Mouse (Mus musculus) neural tube, embryonic 14.5 days (tissue): ENCODE data around the gene C5ar2. TPM values are rescaled to one million over a fixed set of nuclear protein-coding genes. Genes with fewer than 3 reads are reported as not detected.
"Not testable (repeated sequence)": the region's sequence is repeated elsewhere in the genome, so short reads cannot be mapped to it uniquely, and the experiment has no call there.

Experiments used
- ATAC-seq: fragments of 200-750 bp; cut with Nextera tagmentation; 2 replicates; pipeline ENCODE4 v1.8.0; 2017; ENCODE audit warnings: low read depth, mild to moderate bottlenecking, moderate TSS enrichment, moderate library complexity
- H3K27ac ChIP-seq: fragments of 300-500 bp; sonication (generic); 2 replicates; pipeline ENCODE4 v1.5.1; 2014; ENCODE audit warnings: low read depth, mild to moderate bottlenecking, control low read depth, low read length, moderate library complexity, mixed read lengths
- H3K27me3 ChIP-seq: fragments of 300-500 bp; sonication (generic); 2 replicates; pipeline ENCODE4 v1.6.1; 2014; ENCODE audit warnings: low read length; ENCODE audit not compliant: control insufficient read depth, insufficient read depth
- H3K36me3 ChIP-seq: fragments of 300-500 bp; sonication (generic); 2 replicates; pipeline ENCODE4 v1.6.1; 2014; ENCODE audit warnings: low read length, mixed read lengths; ENCODE audit not compliant: control insufficient read depth, insufficient read depth
- H3K4me1 ChIP-seq: fragments of 300-500 bp; sonication (generic); 2 replicates; pipeline ENCODE4 v1.6.1; 2014; ENCODE audit warnings: low read length; ENCODE audit not compliant: control insufficient read depth, insufficient read depth
- H3K4me2 ChIP-seq: fragments of 300-500 bp; sonication (generic); 2 replicates; pipeline ENCODE4 v1.6.1; 2014; ENCODE audit warnings: mild to moderate bottlenecking, low read depth, low read length, control low read depth
- H3K4me3 ChIP-seq: fragments of 300-500 bp; sonication (generic); 2 replicates; pipeline ENCODE4 v1.5.1; 2014; ENCODE audit warnings: low read depth, low read length, control low read depth, mixed read lengths
- H3K9ac ChIP-seq: fragments of 300-500 bp; sonication (generic); replicated peaks from 2 replicates; pipeline ENCODE4 v1.6.1; 2014; ENCODE audit warnings: low read depth, mild to moderate bottlenecking, control low read depth, low read length, mixed read lengths
- H3K9me3 ChIP-seq: fragments of 300-500 bp; sonication (generic); 2 replicates; pipeline ENCODE4 v1.6.1; 2016; ENCODE audit warnings: low read length; ENCODE audit not compliant: control insufficient read depth
- WGBS: fragments of 180-500 bp; shearing (Covaris S2); extraction: QIAGEN DNeasy Blood & Tissue Kit; methylation state at CpG from one replicate; pipeline ENCODE4 v1.1.7; 2014; 5-methylcytosine and 5-hydroxymethylcytosine counted together
- polyA plus RNA-seq: library from polyadenylated mRNA; unstranded; fragments of >200 nt; fragmentation: Nextera tagmentation; extraction: Ambion mirVana; gene quantifications from 2 replicates; pipeline ENCODE4 v1.2.1, GENCODE M21; 2014

The C5ar2 gene
- polyA plus RNA-seq, 1 experiment from 2014 or later = 0.05 TPM

DNA sequence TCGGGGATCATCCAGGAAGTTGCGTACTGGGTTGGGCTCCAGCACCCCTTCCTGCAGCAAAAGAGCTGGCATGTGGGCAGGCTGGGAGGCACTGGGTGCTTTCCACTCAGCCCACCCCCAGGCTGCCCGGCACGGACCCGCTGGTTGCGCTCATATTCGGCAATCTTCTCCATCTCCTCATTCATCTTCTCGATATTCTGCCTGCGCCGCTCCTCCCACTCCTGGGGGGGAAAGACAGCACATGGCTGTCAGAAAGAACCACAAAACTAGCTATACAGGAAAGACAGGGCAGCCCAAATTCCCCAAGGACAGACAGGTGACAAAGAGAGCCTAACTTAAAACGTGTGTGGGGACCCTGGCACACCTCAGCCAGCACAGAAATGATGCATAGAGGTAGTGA, 36.8 kb upstream of the C5ar2 start:
- Histone ChIP-seq H3K4me2 (no peak overlapping the region), H3K9ac (no peak overlapping the region), H3K27ac (no peak overlapping the region), H3K9me3 (no peaks in the 10 kb centered on the region), H3K36me3 (peaks cover 47% of the 10 kb centered on the region), H3K27me3 (no peaks in the 10 kb centered on the region), H3K4me3 (no peak overlapping the region), H3K4me1 (0 out of 2 replicates have a peak, but pooled peaks cover 4% of the 10 kb centered on the region)
- 92% methylated on average over 11 of the region's 11 CpGs for WGBS
- ATAC-seq = no peak

DNA sequence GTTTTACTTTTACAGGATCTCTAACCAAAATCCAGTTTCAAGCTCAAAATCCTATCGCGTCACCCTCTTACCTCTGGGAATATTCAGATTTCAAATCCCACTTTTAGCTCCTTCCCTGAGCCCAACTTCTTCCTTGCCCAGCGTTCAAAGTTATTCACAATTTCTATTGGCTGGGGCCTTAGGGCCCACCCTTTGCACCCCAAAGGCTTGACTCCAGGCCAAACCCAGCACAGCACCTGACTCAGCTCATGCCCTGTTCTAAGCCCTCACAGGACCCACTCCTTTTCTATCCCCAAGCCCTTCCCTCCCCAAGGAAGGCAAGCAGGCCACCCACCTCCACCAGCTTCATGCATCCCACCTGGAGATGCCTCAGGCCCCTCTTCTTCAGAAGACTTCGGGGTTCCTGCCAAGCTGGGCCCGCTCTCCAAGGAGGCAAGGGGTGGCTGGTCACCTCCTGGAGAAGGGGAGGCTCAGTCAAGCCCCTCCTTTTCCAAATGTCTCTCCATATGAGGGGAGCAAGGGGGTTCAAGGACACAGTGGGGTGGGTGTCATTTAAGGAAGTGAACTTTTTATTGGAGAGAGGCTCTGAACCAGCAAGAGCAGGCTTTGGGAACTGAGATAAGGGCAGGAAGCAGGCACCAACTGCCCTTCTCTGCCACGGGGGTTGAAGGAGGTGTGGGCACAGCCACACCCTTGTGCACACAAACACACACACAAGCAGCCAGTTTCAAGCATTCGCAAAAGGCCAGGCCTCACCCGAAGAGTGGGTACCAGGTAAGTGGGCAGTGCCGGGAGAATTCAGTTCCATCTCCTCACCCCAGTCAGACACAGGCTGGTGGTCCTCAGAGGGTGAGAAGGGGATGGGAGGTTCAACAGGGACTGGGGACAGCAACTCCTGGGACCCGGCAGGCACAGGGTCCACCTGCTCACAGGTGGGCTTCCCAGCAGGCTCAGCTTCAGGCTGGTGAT, 31.3 kb upstream of the C5ar2 start:
- H3K4me1 ChIP-seq = peaks cover 20% of the 10 kb centered on the region
- H3K27ac ChIP-seq = no peak overlapping the region
- H3K4me2 ChIP-seq = no peak overlapping the region
- no peak overlapping the region for H3K4me3 ChIP-seq
- no peak overlapping the region for H3K9ac ChIP-seq
- H3K36me3 ChIP-seq = peaks cover 25% of the 10 kb centered on the region
- WGBS = 88% methylated on average over 10 of the region's 10 CpGs
- ATAC-seq = no peak
- H3K27me3 ChIP-seq = no peaks in the 10 kb centered on the region
- no peaks in the 10 kb centered on the region for H3K9me3 ChIP-seq

DNA sequence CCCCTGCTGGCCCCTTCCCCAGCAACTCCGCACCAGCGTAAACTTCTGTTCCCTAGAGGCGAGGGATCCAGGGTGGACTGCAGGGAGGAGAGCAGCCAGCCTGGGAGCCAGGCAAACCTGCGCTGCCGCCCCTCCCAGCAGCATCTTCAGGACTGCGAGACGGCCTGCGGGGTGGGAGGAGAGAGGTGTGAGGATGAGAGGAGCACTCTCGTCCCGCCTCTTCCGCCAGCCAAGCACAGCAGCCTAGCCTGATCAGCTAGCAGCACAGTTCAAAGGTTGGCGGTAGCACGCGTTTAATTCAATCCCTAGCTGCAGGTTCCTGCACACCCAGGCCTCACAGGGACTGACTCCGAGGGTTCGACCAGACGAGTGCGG, 29.8 kb upstream of the C5ar2 start:
- Histone ChIP-seq H3K27me3 (no peaks in the 10 kb centered on the region), H3K4me3 (peak overlapping the region; percentile 76), H3K4me1 (peaks cover 20% of the 10 kb centered on the region), H3K4me2 (peak overlapping the region; percentile 77), H3K9ac (peak overlapping the region; percentile 59), H3K27ac (peak overlapping the region; percentile 94), H3K9me3 (no peaks in the 10 kb centered on the region), H3K36me3 (peaks cover 25% of the 10 kb centered on the region)
- peak; percentile 76 for ATAC-seq
- under 1% methylated on average over 18 of the region's 18 CpGs for WGBS

- Histone ChIP-seq H3K4me1 (peaks cover 20% of the 10 kb centered on the region), H3K9me3 (no peaks in the 10 kb centered on the region), H3K36me3 (peaks cover 23% of the 10 kb centered on the region), H3K27me3 (no peaks in the 10 kb centered on the region), H3K4me3 (peak within 1 kb of the TSS; percentile 76), H3K4me2 (peak within 1 kb of the TSS; percentile 77), H3K27ac (peak within 1 kb of the TSS; percentile 94), H3K9ac (peak within 1 kb of the TSS; percentile 88)
- peak; percentile 81 for ATAC-seq
- WGBS = 2% methylated on average over 35 of the region's 49 CpGs
Observed at GRCm38 (mm10) chr7:16273081-16273765, 29.3 kb upstream of the C5ar2 start, which contains the start of gene Inafm1. Gene Inafm1, minus strand, starts transcription at chr7:16273617.

GRCm38 (mm10) chr7:16272681-16273080, 28.7 kb upstream of the C5ar2 start:
- Histone ChIP-seq H3K4me3 (peak overlapping the region; percentile 76), H3K4me1 (peaks cover 20% of the 10 kb centered on the region), H3K27ac (peak overlapping the region; percentile 94), H3K36me3 (peaks cover 18% of the 10 kb centered on the region), H3K9me3 (no peaks in the 10 kb centered on the region), H3K27me3 (no peaks in the 10 kb centered on the region), H3K4me2 (peak overlapping the region; percentile 77), H3K9ac (peak overlapping the region; percentile 88)
- ATAC-seq = peak; percentile 80
- under 1% methylated on average over 38 of the region's 46 CpGs for WGBS

- peak overlapping the region; percentile 12; the same call in 1 of the 2 replicates for H3K4me3 ChIP-seq
- H3K4me1 ChIP-seq = peaks cover 20% of the 10 kb centered on the region
- no peak for ATAC-seq
- H3K27me3 ChIP-seq = no peaks in the 10 kb centered on the region
- H3K4me2 ChIP-seq = peak overlapping the region; percentile 77; the same call in 1 of the 2 replicates
- 32% methylated on average over 1 of the region's 1 CpGs for WGBS
- no peak overlapping the region; the same call in 1 of the 2 replicates for H3K9ac ChIP-seq
- H3K36me3 ChIP-seq = peaks cover 3% of the 10 kb centered on the region; the same call in 1 of the 2 replicates
- H3K27ac ChIP-seq = no peak overlapping the region
- H3K9me3 ChIP-seq = no peaks in the 10 kb centered on the region
Observed at GRCm38 (mm10) chr7:16271139-16271538, 27.2 kb upstream of the C5ar2 start.

DNA sequence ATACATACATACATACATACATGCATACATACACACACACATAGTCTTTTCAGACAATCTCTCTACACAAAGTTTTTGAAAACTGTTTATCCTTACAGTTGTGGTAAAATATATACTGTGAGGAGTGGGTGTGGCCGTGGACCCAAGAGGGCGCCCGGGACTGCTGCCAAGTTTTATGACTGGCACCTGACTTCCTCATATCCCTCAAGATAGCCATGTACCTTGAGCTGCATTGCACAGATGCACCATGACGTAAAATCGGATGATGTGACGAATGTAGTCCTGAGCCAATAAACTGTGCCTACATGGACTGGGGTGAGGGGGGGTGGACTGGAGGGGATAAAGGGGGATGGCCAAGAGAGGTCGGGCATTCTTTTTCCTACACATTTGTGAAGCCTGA, 22.6 kb upstream of the C5ar2 start:
- not testable (repeated sequence) for H3K9me3 ChIP-seq, H3K27me3 ChIP-seq, H3K4me3 ChIP-seq, H3K4me2 ChIP-seq, H3K4me1 ChIP-seq, H3K9ac ChIP-seq, ATAC-seq, H3K27ac ChIP-seq, H3K36me3 ChIP-seq
- WGBS = 86% methylated on average over 7 of the region's 7 CpGs

- Histone ChIP-seq H3K9ac (no peak overlapping the region), H3K36me3 (no peaks in the 10 kb centered on the region), H3K4me3 (no peak overlapping the region), H3K27me3 (no peaks in the 10 kb centered on the region), H3K27ac (no peak overlapping the region), H3K4me1 (no peaks in the 10 kb centered on the region), H3K9me3 (0 out of 2 replicates have a peak, but pooled peaks cover 2% of the 10 kb centered on the region), H3K4me2 (no peak overlapping the region)
- 90% methylated on average over 11 of the region's 11 CpGs for WGBS
- ATAC-seq = no peak
Observed at GRCm38 (mm10) chr7:16265856-16266255, 21.9 kb upstream of the C5ar2 start.

DNA sequence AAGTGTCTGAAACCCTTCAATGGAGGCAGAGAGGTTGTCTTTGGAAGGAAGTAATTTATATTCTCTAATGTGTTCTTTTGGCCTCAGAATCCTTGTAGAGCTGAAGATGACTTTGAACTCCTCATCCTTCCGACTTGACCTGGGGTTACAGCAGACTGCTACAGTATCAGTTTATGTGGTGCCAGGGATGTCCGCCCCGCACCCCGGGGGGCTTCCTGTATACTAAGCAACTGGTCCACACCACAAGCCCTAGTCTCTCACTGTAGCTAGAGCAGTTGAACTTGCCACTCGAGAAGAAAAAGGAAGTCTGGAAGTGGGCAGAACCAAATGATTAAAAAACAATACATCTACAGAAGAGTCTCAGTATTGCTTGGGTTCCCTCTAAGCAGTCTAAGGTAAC, 19.9 kb upstream of the C5ar2 start:
- no peak for ATAC-seq
- H3K9ac ChIP-seq = no peak overlapping the region
- no peak overlapping the region for H3K4me2 ChIP-seq
- H3K4me3 ChIP-seq = no peak overlapping the region
- H3K9me3 ChIP-seq = 0 out of 2 replicates have a peak, but pooled peaks cover 2% of the 10 kb centered on the region
- WGBS = 80% methylated on average over 5 of the region's 5 CpGs
- H3K27ac ChIP-seq = no peak overlapping the region
- H3K4me1 ChIP-seq = no peaks in the 10 kb centered on the region
- H3K27me3 ChIP-seq = no peaks in the 10 kb centered on the region
- H3K36me3 ChIP-seq = no peaks in the 10 kb centered on the region
